Mouse (Mus musculus): ENCODE data around the gene Atp5c1. TPM values are rescaled to one million over a fixed set of nuclear protein-coding genes. Genes with fewer than 3 reads are reported as not detected.

Gene Atp5c1
- total RNA-seq, 2 experiments from 2014 or later: 1,309 to 1,324 TPM

- intact Hi-C loops (cut with DNase I): no loop called here
- DNase-seq: no peak
Observed at GRCm38 (mm10) chr2:10071751-10072150, 8.6 kb downstream of the Atp5c1 start.

- DNase-seq: no peak
- intact Hi-C loops (cut with DNase I): no loop called here
Observed at GRCm38 (mm10) chr2:10058836-10059235, 21.5 kb downstream of the Atp5c1 start.

- DNase-seq: no peak
- intact Hi-C loops (cut with DNase I): no loop called here
Observed at GRCm38 (mm10) chr2:10051996-10052395, 28.3 kb downstream of the Atp5c1 start.

DNA sequence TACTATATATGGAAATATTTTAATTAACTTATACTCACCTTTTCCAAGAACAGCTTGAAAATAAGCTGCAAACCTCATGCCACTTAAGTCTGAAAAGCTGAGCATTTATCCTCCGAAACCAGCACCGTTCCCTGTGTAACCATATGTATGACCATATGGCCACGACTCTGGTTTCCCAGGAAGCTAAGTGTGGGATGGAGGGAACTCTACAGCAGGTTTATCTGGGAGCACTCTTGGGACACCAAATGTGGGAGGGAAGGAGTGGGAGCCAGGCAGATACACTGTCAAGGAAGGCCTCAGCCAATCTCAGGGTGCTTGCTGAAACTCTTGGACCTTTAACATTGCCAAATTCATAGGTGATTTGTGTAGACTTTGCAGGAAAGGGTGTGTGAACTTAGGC, 29.4 kb downstream of the Atp5c1 start:
- intact Hi-C loops (cut with DNase I): no loop called here
- DNase-seq: no peak

DNA sequence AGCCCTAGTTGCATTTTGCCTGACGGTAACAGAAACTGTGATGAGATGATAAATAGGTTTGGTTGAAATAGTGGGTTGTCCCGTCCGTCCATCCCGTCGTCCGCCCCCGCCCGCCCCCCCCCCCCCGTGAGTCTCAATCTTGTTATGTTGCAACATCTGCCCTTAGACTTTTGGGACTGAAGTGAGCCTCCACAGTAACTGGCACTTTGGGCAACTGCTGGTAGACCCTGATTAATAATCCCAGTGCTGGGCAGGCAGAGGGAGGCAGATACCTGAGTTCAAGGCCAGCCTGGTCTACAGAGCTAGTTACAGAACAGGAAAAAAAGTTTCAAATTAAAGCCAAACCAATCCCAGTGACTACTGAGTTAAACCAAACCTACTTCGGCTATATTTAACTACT, 30.9 kb downstream of the Atp5c1 start:
- intact Hi-C loops (cut with DNase I): no loop called here
- DNase-seq: no peak

DNA sequence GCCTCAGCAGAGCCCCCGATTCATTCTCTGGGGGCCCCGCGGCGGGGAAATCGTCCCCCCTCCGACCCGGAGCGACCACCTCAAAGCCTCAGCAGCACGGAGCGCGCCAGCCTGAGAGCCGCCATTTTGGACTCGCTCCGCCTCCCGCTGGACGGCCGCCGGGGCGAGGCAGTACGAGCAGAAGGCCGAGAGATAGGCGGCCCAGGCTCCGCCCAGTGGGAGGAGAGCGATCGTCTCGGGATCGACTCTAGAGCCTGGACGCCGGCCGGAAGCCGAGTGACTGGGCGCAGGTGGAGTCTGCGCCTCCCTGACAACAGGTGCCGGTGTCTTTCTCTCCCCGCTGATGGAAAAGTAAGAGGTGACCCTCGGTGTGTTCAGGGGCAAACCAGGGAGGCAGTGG, 31.8 kb downstream of the Atp5c1 start, which contains the start of gene Taf3:
Gene Taf3, minus strand, starts transcription at position 136 of the 400 bp plus-strand sequence.
- DNase-seq: peak; percentile 95 to 97
- intact Hi-C loops (cut with DNase I): no loop called here

DNA sequence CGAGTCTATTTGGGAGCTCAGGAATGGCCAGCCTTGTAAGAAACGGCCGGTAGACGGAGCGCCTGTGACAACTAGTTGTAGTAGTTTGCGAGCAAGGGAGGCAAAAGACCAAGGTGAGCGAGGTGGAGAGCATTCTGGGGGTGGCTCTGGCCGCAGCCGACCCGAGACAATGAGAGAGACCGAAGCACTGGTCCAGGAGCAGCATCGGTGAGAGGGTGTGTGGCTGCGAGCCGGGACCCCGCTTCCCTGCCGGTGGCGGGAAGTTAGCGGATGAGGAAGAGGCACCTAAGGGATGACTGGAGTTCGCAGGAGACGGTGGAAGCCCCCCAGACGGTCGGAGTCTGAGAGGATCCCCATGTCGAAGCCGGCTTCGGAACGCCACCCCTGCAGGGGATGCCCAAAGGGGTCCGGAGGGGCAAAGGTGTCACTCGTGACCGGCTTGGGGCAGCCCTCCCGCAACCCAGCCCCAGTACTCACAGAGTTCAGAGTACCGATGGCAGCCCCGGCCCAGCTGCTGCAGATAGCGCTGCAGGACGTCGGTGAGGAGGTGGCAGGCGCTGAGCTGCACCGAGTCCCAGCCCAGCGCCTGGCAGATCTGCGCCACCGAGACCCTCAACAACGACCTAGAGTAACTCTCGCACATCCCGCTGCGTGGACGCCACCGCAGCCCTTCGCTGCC, 32.4 kb downstream of the Atp5c1 start:
- DNase-seq: peak in 1 of 2 experiments; percentile 23
- intact Hi-C loops (cut with DNase I): no loop called here

GRCm38 (mm10) chr2:10034976-10035375, 45.3 kb downstream of the Atp5c1 start:
- intact Hi-C loops (cut with DNase I): no loop called here

GRCm38 (mm10) chr2:10033684-10034083, 46.6 kb downstream of the Atp5c1 start:
- intact Hi-C loops (cut with DNase I): no loop called here
- DNase-seq: no peak

More at GRCm38 (mm10) chr2:10034976-10035375, 45.3 kb downstream of the Atp5c1 start:
- DNase-seq: no peak

- no peak for DNase-seq
- intact Hi-C loops (cut with DNase I): no loop called here
Observed at GRCm38 (mm10) chr2:10029755-10030154, 50.6 kb downstream of the Atp5c1 start.

DNA sequence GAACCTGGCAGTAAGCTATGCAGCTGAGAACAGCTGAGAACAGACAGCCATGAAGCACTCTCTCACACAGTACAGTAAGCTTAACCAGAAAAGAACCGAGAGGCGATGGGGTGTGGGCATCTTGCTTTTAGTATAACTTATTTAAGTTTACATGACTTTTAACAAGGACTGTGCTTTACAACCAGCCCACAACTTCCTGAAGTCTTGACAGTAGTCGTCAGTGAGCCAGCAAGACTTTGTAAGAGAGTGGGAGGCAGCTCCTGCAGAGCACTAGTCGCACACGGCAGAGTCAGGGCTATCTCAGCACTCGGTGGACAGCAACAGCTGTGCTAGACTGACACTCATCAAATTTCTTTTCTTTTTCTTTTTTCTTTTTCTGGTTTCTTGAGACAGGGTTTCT, 56.0 kb downstream of the Atp5c1 start:
- DNase-seq: no peak
- intact Hi-C loops (cut with DNase I): no loop called here

DNA sequence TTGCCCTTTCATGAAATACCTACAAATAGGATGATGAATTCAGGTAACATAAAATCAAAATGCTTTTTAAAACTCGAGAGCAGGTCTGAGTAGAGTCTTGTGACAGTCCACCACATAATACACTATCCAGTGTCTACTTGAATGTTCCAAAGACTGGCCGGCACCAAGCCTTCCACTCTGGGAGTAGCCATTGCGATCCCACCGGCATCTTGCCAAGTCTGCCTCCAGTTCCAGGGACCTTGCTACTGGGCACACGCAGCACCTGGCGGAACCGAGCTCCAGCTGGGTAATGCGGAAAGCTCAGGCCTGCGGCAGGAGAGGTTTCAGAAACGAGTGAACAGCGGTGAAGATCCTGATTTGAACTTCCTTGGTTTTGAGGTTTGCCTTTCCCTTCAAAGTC, 59.0 kb downstream of the Atp5c1 start:
- intact Hi-C loops (cut with DNase I): no loop called here

GRCm38 (mm10) chr2:10014951-10015635, 65.2 kb downstream of the Atp5c1 start:
- intact Hi-C loops (cut with DNase I): loop anchor here (5.0 kb wide), 1 partner anchor 123 kb away; the partner anchor contains the start of gene Gata3
- no peak for DNase-seq

More for the DNA sequence above, 59.0 kb downstream of the Atp5c1 start:
- no peak for DNase-seq

DNA sequence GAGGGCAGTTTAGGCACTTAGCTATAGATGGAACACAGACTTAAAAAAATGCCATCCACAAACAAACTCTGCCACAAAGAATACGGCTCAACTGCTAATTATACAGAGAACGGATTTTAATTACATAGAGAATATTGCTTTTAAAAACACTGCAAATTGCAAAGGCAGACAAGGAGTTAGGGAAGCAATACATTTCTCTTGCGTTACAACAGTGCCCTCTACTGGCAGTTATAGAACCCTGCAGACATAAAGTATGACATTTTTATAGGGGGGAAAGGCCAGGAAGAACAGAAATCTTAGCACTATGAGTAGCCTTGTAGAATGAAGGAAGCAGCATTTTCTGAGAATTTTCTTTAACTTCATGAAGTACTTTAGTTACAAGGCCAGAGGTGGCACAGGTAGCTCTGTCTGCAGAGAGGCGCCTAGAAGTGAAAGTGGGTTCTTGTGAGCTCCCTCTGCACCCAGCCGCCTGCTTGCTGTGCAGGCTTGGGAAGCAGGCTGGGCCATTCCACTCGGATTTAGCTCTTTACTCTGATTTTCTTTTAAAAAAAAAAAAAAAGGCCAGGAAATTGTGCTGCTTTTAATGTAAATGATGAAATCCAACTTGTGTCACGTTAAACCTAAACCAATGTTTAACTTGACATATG, 69.9 kb downstream of the Atp5c1 start:
- peak in 1 of 2 experiments; percentile 51 for DNase-seq
- intact Hi-C loops (cut with DNase I): loop anchor here (2.0 to 5.0 kb wide), 2 partner anchors 118 to 1336 kb away; partner anchors contain the start of gene Gata3

GRCm38 (mm10) chr2:10009671-10010254, 70.5 kb downstream of the Atp5c1 start:
- DNase-seq: no peak
- intact Hi-C loops (cut with DNase I): loop anchor here (2.0 to 5.0 kb wide), 3 partner anchors 117 to 1335 kb away; partner anchors contain the start of gene Gata3

- DNase-seq: no peak
- intact Hi-C loops (cut with DNase I): loop anchor here (2.0 kb wide), 1 partner anchor 1254 kb away; no protein-coding TSS in a partner anchor
Observed at GRCm38 (mm10) chr2:10008593-10008992, 71.7 kb downstream of the Atp5c1 start.

Other genes with a start within 250 kb of the Atp5c1 start
- not detected for gene 4930412O13Rik, start 199.3 kb downstream of the Atp5c1 start, total RNA-seq (2021)
- not detected for gene 9230102O04Rik, start 191.0 kb downstream of the Atp5c1 start, total RNA-seq (2021)
- gene Gata3, start 190.5 kb downstream of the Atp5c1 start, total RNA-seq (2021): 1 to 10 TPM in 1 of 2 experiments, under 1 TPM in 1; 0.84 to 3.1 TPM
- 1 to 10 TPM; 7.3 to 9.5 TPM for gene Taf3, start 31.9 kb downstream of the Atp5c1 start, total RNA-seq (2021)
- 1 to 10 TPM; 8.9 to 9.4 TPM for gene Kin, start 83 bp upstream of the Atp5c1 start, total RNA-seq (2021)
- gene Itih2, start 50.9 kb upstream of the Atp5c1 start, total RNA-seq (2021): under 1 TPM; 0.37 to 0.67 TPM
- gene Itih5, start 73.1 kb upstream of the Atp5c1 start, total RNA-seq (2021): 10 to 100 TPM; 18.7 to 20.0 TPM